Mouse (Mus musculus) liver, embryonic 12.5 days (tissue): ENCODE data around the gene Zfp92. TPM values are rescaled to one million over a fixed set of nuclear protein-coding genes. Genes with fewer than 3 reads are reported as not detected.
A peak's percentile ranks its signal among the peaks of the same experiment; 100 is the strongest.

Experiments
- ATAC-seq: fragments of 200-750 bp; cut with Nextera tagmentation; 2 replicates; pipeline ENCODE4 v1.8.0; 2017; ENCODE audit warnings: moderate number of reproducible peaks, mild to moderate bottlenecking, moderate library complexity
- H3K27ac ChIP-seq: fragments of 300-500 bp; sonication (generic); 2 replicates; pipeline ENCODE4 v1.5.1; 2016; ENCODE audit warnings: mild to moderate bottlenecking
- H3K27me3 ChIP-seq: fragments of 300-500 bp; sonication (generic); replicated peaks from 2 replicates; pipeline ENCODE4 v1.6.1; 2016; ENCODE audit warnings: mild to moderate bottlenecking, moderate library complexity
- H3K36me3 ChIP-seq: fragments of 300-500 bp; sonication (generic); 2 replicates; pipeline ENCODE4 v1.6.1; 2016; ENCODE audit warnings: mild to moderate bottlenecking, moderate library complexity
- H3K4me1 ChIP-seq: fragments of 300-500 bp; sonication (generic); 2 replicates; pipeline ENCODE4 v1.6.1; 2016
- H3K4me2 ChIP-seq: fragments of 300-500 bp; sonication (generic); 2 replicates; pipeline ENCODE4 v1.6.1; 2016; ENCODE audit warnings: mild to moderate bottlenecking, moderate library complexity
- H3K4me3 ChIP-seq: fragments of 300-500 bp; sonication (generic); 2 replicates; pipeline ENCODE4 v1.5.1; 2016; ENCODE audit warnings: mild to moderate bottlenecking, moderate library complexity
- H3K9ac ChIP-seq: fragments of 300-500 bp; sonication (generic); 2 replicates; pipeline ENCODE4 v1.6.1; 2016; ENCODE audit warnings: mild to moderate bottlenecking, moderate library complexity
- H3K9me3 ChIP-seq: fragments of 300-500 bp; sonication (generic); replicated peaks from 2 replicates; pipeline ENCODE4 v1.6.1; 2016; ENCODE audit warnings: mild to moderate bottlenecking, moderate library complexity
- WGBS: fragments of 180-500 bp; shearing (Covaris S2); methylation state at CpG from one replicate; pipeline ENCODE4 v1.1.7; 2016; ENCODE audit not compliant: insufficient replicate concordance; 5-methylcytosine and 5-hydroxymethylcytosine counted together
- polyA plus RNA-seq: library from polyadenylated mRNA; unstranded; fragments of >200 nt; fragmentation: Nextera tagmentation; extraction: Ambion mirVana; gene quantifications from 2 replicates; pipeline ENCODE4 v1.2.1, GENCODE M21; 2016

Gene Zfp92
- polyA plus RNA-seq, 1 experiment from 2014 or later = not detected

GRCm38 (mm10) chrX:73441428-73441827 is 30.5 kb downstream of the Zfp92 start:
- H3K27ac ChIP-seq = no peak overlapping the region
- H3K9me3 ChIP-seq = no peaks in the 10 kb centered on the region
- no peak overlapping the region for H3K9ac ChIP-seq
- H3K36me3 ChIP-seq = peaks cover 29% of the 10 kb centered on the region
- ATAC-seq = no peak
- no peak overlapping the region for H3K4me3 ChIP-seq
- 69% methylated on average over 2 of the region's 2 CpGs for WGBS
- no peaks in the 10 kb centered on the region; the same call in 1 of the 2 replicates for H3K27me3 ChIP-seq
- H3K4me2 ChIP-seq = no peak overlapping the region
- no peaks in the 10 kb centered on the region for H3K4me1 ChIP-seq

- Histone ChIP-seq H3K27me3 (0 out of 2 replicates have a peak, but pooled peaks cover 8% of the 10 kb centered on the region), H3K9me3 (no peaks in the 10 kb centered on the region), H3K9ac (no peak overlapping the region), H3K4me1 (no peaks in the 10 kb centered on the region), H3K27ac (no peak overlapping the region), H3K4me2 (no peak overlapping the region), H3K36me3 (peaks cover 33% of the 10 kb centered on the region), H3K4me3 (no peak overlapping the region)
- ATAC-seq = no peak
- 16% methylated on average over 2 of the region's 2 CpGs for WGBS
Measured at GRCm38 (mm10) chrX:73451949-73452348, 41.1 kb downstream of the Zfp92 start.

- no peaks in the 10 kb centered on the region for H3K27me3 ChIP-seq
- H3K9ac ChIP-seq = peak within 1 kb of the TSS; percentile 63
- H3K4me1 ChIP-seq = peaks cover 11% of the 10 kb centered on the region; the same call in 1 of the 2 replicates
- peak within 1 kb of the TSS; percentile 20; the same call in 1 of the 2 replicates for H3K27ac ChIP-seq
- peak within 1 kb of the TSS; percentile 66 for H3K4me3 ChIP-seq
- peak within 1 kb of the TSS; percentile 75 for H3K4me2 ChIP-seq
- H3K9me3 ChIP-seq = no peaks in the 10 kb centered on the region
- ATAC-seq = peak; percentile 100
- WGBS = 5% methylated on average over 25 of the region's 26 CpGs
- H3K36me3 ChIP-seq = no peaks in the 10 kb centered on the region
Measured at GRCm38 (mm10) chrX:73458877-73459392, 48.0 kb downstream of the Zfp92 start, which contains the start of gene Haus7. Gene Haus7, minus strand, starts transcription at chrX:73459044.

GRCm38 (mm10) chrX:73460792-73461191 is 49.9 kb downstream of the Zfp92 start:
- ATAC-seq = no peak
- H3K4me1 ChIP-seq = peaks cover 11% of the 10 kb centered on the region; the same call in 1 of the 2 replicates
- no peaks in the 10 kb centered on the region for H3K9me3 ChIP-seq
- H3K27me3 ChIP-seq = peaks cover 10% of the 10 kb centered on the region; the same call in 1 of the 2 replicates
- no peak overlapping the region for H3K4me2 ChIP-seq
- WGBS = 63% methylated on average over 4 of the region's 4 CpGs
- no peak overlapping the region for H3K27ac ChIP-seq
- H3K4me3 ChIP-seq = no peak overlapping the region
- H3K36me3 ChIP-seq = no peaks in the 10 kb centered on the region
- no peak overlapping the region for H3K9ac ChIP-seq

GRCm38 (mm10) chrX:73465483-73466186 is 54.7 kb downstream of the Zfp92 start:
- no peak for ATAC-seq
- Histone ChIP-seq H3K27ac (no peak overlapping the region), H3K27me3 (peaks cover 39% of the 10 kb centered on the region), H3K9me3 (no peaks in the 10 kb centered on the region), H3K4me2 (no peak overlapping the region), H3K4me3 (no peak overlapping the region), H3K36me3 (no peaks in the 10 kb centered on the region), H3K4me1 (no peaks in the 10 kb centered on the region), H3K9ac (no peak overlapping the region)
- WGBS = 60% methylated on average over 9 of the region's 9 CpGs

- no peaks in the 10 kb centered on the region for H3K36me3 ChIP-seq
- no peak overlapping the region for H3K9ac ChIP-seq
- 0 out of 2 replicates have a peak, but pooled peaks cover 6% of the 10 kb centered on the region for H3K4me1 ChIP-seq
- no peak overlapping the region for H3K4me2 ChIP-seq
- ATAC-seq = no peak
- no peaks in the 10 kb centered on the region for H3K9me3 ChIP-seq
- WGBS = 66% methylated on average over 5 of the region's 5 CpGs
- H3K27me3 ChIP-seq = peaks cover 45% of the 10 kb centered on the region
- no peak overlapping the region for H3K4me3 ChIP-seq
- no peak overlapping the region for H3K27ac ChIP-seq
Measured at GRCm38 (mm10) chrX:73467446-73468241, 56.7 kb downstream of the Zfp92 start.

- 0 out of 2 replicates have a peak, but pooled peaks cover 6% of the 10 kb centered on the region for H3K4me1 ChIP-seq
- H3K9me3 ChIP-seq = no peaks in the 10 kb centered on the region
- no peak overlapping the region for H3K27ac ChIP-seq
- 65% methylated on average over 3 of the region's 3 CpGs for WGBS
- no peak overlapping the region for H3K4me3 ChIP-seq
- ATAC-seq = no peak
- no peak overlapping the region for H3K9ac ChIP-seq
- H3K27me3 ChIP-seq = peaks cover 45% of the 10 kb centered on the region
- no peak overlapping the region for H3K4me2 ChIP-seq
- H3K36me3 ChIP-seq = no peaks in the 10 kb centered on the region
Measured at GRCm38 (mm10) chrX:73468330-73468729, 57.4 kb downstream of the Zfp92 start.

GRCm38 (mm10) chrX:73468752-73469151 is 57.9 kb downstream of the Zfp92 start:
- no peak overlapping the region for H3K9ac ChIP-seq
- no peak for ATAC-seq
- no peaks in the 10 kb centered on the region for H3K36me3 ChIP-seq
- H3K9me3 ChIP-seq = no peaks in the 10 kb centered on the region
- no peak overlapping the region for H3K4me3 ChIP-seq
- H3K4me2 ChIP-seq = no peak overlapping the region
- 0 out of 2 replicates have a peak, but pooled peaks cover 6% of the 10 kb centered on the region for H3K4me1 ChIP-seq
- no peak overlapping the region for H3K27ac ChIP-seq
- no CpG with 5 or more reads among the region's 1 CpGs for WGBS
- H3K27me3 ChIP-seq = peaks cover 45% of the 10 kb centered on the region

GRCm38 (mm10) chrX:73471764-73472163 is 60.9 kb downstream of the Zfp92 start:
- 0 out of 2 replicates have a peak, but pooled peaks have one; percentile 28 for ATAC-seq
- Histone ChIP-seq H3K27ac (no peak overlapping the region), H3K9ac (no peak overlapping the region), H3K4me1 (peaks cover 29% of the 10 kb centered on the region), H3K4me3 (no peak overlapping the region), H3K4me2 (no peak overlapping the region), H3K9me3 (no peaks in the 10 kb centered on the region), H3K27me3 (peaks cover 44% of the 10 kb centered on the region), H3K36me3 (no peaks in the 10 kb centered on the region)
- 45% methylated on average over 3 of the region's 3 CpGs for WGBS

- Histone ChIP-seq H3K4me1 (peaks cover 29% of the 10 kb centered on the region), H3K36me3 (no peaks in the 10 kb centered on the region), H3K9ac (no peak overlapping the region), H3K27me3 (peaks cover 45% of the 10 kb centered on the region; the same call in 1 of the 2 replicates), H3K4me2 (no peak overlapping the region), H3K9me3 (no peaks in the 10 kb centered on the region), H3K4me3 (no peak overlapping the region), H3K27ac (peak overlapping the region; percentile 40; the same call in 1 of the 2 replicates)
- ATAC-seq = no peak
- 69% methylated on average over 12 of the region's 12 CpGs for WGBS
Measured at GRCm38 (mm10) chrX:73474340-73475165, 63.7 kb downstream of the Zfp92 start.

GRCm38 (mm10) chrX:73475658-73476256 is 64.9 kb downstream of the Zfp92 start:
- WGBS = 45% methylated on average over 1 of the region's 1 CpGs
- no peak overlapping the region for H3K4me2 ChIP-seq
- H3K36me3 ChIP-seq = no peaks in the 10 kb centered on the region
- no peaks in the 10 kb centered on the region for H3K9me3 ChIP-seq
- peak overlapping the region; percentile 68 for H3K27ac ChIP-seq
- H3K4me1 ChIP-seq = peaks cover 29% of the 10 kb centered on the region
- peak; percentile 63 for ATAC-seq
- H3K4me3 ChIP-seq = no peak overlapping the region
- peaks cover 45% of the 10 kb centered on the region; the same call in 1 of the 2 replicates for H3K27me3 ChIP-seq
- H3K9ac ChIP-seq = no peak overlapping the region
